Mouse (Mus musculus) forebrain, embryonic 13.5 days (tissue): ENCODE results near the gene Sfmbt1. TPM values are rescaled to one million over a fixed set of nuclear protein-coding genes. Genes with fewer than 3 reads are reported as not detected.
"Not testable (repeated sequence)": the region's sequence is repeated elsewhere in the genome, so short reads cannot be mapped to it uniquely, and the experiment has no call there.

Experiments used
- ATAC-seq: fragments of 200-750 bp; cut with Nextera tagmentation; 2 replicates; pipeline ENCODE4 v1.8.0; 2017
- H3K27ac ChIP-seq: fragments of 300-500 bp; sonication (generic); 2 replicates; pipeline ENCODE4 v1.5.1; 2015; ENCODE audit warnings: inconsistent platforms, mild to moderate bottlenecking, moderate library complexity
- H3K27me3 ChIP-seq: fragments of 300-500 bp; sonication (generic); 2 replicates; pipeline ENCODE4 v1.6.1; 2015; ENCODE audit warnings: mild to moderate bottlenecking, inconsistent platforms
- H3K36me3 ChIP-seq: fragments of 300-500 bp; sonication (generic); 2 replicates; pipeline ENCODE4 v1.6.1; 2015; ENCODE audit warnings: mild to moderate bottlenecking, inconsistent platforms; ENCODE audit not compliant: poor library complexity, severe bottlenecking
- H3K4me1 ChIP-seq: fragments of 300-500 bp; sonication (generic); 2 replicates; pipeline ENCODE4 v1.6.1; 2015; ENCODE audit warnings: inconsistent platforms
- H3K4me2 ChIP-seq: fragments of 300-500 bp; sonication (generic); 2 replicates; pipeline ENCODE4 v1.6.1; 2015; ENCODE audit warnings: inconsistent platforms, mild to moderate bottlenecking, moderate library complexity
- H3K4me3 ChIP-seq: fragments of 300-500 bp; sonication (generic); 2 replicates; pipeline ENCODE4 v1.5.1; 2015; ENCODE audit warnings: mild to moderate bottlenecking, inconsistent platforms
- H3K9ac ChIP-seq: fragments of 300-500 bp; sonication (generic); 2 replicates; pipeline ENCODE4 v1.6.1; 2015; ENCODE audit warnings: mild to moderate bottlenecking, inconsistent platforms
- H3K9me3 ChIP-seq: fragments of 300-500 bp; sonication (generic); replicated peaks from 2 replicates; pipeline ENCODE4 v1.6.1; 2016; ENCODE audit warnings: inconsistent platforms
- WGBS: fragments of 180-500 bp; shearing (Covaris S2); methylation state at CpG from one replicate; pipeline ENCODE4 v1.1.7; 2015; 5-methylcytosine and 5-hydroxymethylcytosine counted together
- polyA plus RNA-seq: library from polyadenylated mRNA; unstranded; fragments of >200 nt; fragmentation: Nextera tagmentation; extraction: Ambion mirVana; gene quantifications from 2 replicates; pipeline ENCODE4 v1.2.1, GENCODE M21; 2015

Sfmbt1 gene
- polyA plus RNA-seq, 1 experiment from 2014 or later, result 23.5 TPM

DNA sequence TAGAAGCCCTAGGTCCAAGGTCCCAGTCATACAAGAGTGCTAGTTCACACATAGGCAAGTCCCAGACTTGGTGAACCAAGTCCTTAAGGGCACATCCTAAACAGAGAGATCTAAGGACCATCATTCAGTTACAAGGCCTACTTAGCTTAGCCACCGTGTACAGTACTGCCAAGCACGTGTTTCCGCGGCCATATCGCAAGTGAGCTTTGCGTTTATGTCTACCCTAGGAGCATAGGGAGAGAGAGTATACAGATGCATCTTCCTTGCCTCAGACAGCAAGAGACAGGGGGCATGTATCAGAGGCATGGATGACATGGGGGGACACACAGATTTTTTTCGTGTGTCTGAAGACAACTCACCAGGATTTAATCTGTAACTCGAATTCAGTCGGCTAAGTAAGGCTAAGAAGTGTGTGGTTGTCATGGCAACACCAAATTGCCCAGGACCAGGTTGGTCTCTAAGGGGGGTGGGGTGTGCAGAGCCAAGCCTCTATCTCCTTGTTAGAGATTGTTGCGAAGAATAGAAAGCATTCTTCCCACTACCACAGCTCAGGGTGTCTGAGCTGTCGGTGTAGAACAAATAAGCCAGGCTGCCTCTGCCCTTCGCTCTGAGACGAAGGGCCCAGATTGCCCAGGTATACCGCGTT is 17.1 kb upstream of the Sfmbt1 start:
- Histone ChIP-seq H3K27ac (0 out of 2 replicates have a peak overlapping the region, but pooled peaks have one; percentile 10), H3K9ac (no peak overlapping the region), H3K4me2 (no peak overlapping the region), H3K4me3 (no peak overlapping the region), H3K4me1 (peaks cover 19% of the 10 kb centered on the region; the same call in 1 of the 2 replicates), H3K27me3 (no peaks in the 10 kb centered on the region), H3K9me3 (no peaks in the 10 kb centered on the region), H3K36me3 (no peaks in the 10 kb centered on the region)
- peak; percentile 41; the same call in 1 of the 2 replicates for ATAC-seq
- WGBS, result 63% methylated on average over 15 of the region's 15 CpGs

DNA sequence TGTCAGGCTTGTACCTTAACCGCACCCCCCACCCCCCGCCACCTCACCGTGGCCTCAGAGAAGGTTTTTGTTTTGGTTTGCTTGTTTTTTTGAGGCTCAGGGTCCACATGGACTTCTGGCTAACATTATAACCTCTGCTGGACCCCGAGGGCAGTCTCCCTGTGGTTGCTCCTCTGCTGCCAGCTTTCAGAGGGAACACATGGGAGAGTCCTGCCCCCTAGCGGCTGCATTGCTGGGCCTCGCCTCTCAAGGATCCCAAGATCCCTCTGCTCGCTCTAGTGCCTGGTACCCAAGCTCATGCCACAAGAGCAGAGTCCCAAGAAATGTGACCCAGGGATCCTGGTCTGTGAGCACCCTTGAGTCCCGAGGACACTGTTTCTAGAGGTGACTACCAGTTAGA is 15.0 kb upstream of the Sfmbt1 start:
- Histone ChIP-seq H3K9me3 (no peaks in the 10 kb centered on the region), H3K9ac (no peak overlapping the region), H3K4me1 (peaks cover 19% of the 10 kb centered on the region; the same call in 1 of the 2 replicates), H3K36me3 (no peaks in the 10 kb centered on the region), H3K4me3 (no peak overlapping the region), H3K27me3 (no peaks in the 10 kb centered on the region), H3K27ac (no peak overlapping the region), H3K4me2 (no peak overlapping the region)
- no peak for ATAC-seq
- WGBS, result 41% methylated on average over 8 of the region's 8 CpGs

DNA sequence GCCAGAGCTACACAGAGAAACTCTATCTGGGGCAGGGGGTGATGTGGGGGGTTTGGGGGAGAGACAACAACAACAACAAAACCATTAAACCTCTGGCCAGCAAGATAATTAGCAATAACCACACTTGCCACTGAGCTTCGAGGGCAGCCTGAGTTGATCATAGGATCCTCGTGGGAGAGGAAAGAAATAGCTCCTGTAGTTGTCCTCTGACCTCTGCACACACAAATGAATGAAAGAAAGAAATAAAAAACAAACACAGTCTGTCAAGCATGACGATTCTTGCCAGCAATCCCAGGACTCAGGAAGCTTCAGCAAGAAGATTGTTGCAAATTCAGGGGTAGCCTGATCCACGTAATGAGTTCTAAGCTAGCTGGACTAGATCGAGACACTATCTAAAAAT is 12.1 kb upstream of the Sfmbt1 start:
- no peak overlapping the region for H3K9ac ChIP-seq
- H3K36me3 ChIP-seq, result no peaks in the 10 kb centered on the region
- H3K4me1 ChIP-seq, result peaks cover 7% of the 10 kb centered on the region; the same call in 1 of the 2 replicates
- H3K4me2 ChIP-seq, result no peak overlapping the region
- no peaks in the 10 kb centered on the region for H3K9me3 ChIP-seq
- ATAC-seq, result no peak
- no peaks in the 10 kb centered on the region for H3K27me3 ChIP-seq
- 59% methylated on average over 5 of the region's 5 CpGs for WGBS
- no peak overlapping the region for H3K4me3 ChIP-seq
- H3K27ac ChIP-seq, result no peak overlapping the region

DNA sequence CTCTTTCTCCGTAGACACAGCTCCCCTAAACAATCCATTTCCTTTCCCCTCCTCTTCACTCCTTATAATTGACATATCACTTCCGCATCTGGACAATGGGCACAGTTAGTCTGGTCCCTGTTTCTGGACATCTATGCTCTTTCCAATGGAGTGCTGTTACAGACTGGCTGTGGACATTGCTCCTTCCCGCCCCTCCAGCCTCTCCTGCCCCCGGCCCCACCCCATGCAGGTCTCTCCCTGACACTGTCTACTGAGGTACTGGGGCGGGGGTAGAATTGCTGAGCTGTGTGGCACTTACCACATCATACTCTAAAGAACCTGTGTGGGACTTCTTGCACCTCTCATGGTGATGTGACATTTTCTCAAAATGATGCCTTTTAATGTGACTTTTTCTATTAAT is 11.6 kb upstream of the Sfmbt1 start:
- H3K4me3 ChIP-seq, result no peak overlapping the region
- H3K4me2 ChIP-seq, result no peak overlapping the region
- no peaks in the 10 kb centered on the region for H3K27me3 ChIP-seq
- 85% methylated on average over 5 of the region's 5 CpGs for WGBS
- H3K27ac ChIP-seq, result no peak overlapping the region
- no peaks in the 10 kb centered on the region for H3K36me3 ChIP-seq
- no peak overlapping the region for H3K9ac ChIP-seq
- ATAC-seq, result no peak
- H3K9me3 ChIP-seq, result no peaks in the 10 kb centered on the region
- 0 out of 2 replicates have a peak, but pooled peaks cover 2% of the 10 kb centered on the region for H3K4me1 ChIP-seq

DNA sequence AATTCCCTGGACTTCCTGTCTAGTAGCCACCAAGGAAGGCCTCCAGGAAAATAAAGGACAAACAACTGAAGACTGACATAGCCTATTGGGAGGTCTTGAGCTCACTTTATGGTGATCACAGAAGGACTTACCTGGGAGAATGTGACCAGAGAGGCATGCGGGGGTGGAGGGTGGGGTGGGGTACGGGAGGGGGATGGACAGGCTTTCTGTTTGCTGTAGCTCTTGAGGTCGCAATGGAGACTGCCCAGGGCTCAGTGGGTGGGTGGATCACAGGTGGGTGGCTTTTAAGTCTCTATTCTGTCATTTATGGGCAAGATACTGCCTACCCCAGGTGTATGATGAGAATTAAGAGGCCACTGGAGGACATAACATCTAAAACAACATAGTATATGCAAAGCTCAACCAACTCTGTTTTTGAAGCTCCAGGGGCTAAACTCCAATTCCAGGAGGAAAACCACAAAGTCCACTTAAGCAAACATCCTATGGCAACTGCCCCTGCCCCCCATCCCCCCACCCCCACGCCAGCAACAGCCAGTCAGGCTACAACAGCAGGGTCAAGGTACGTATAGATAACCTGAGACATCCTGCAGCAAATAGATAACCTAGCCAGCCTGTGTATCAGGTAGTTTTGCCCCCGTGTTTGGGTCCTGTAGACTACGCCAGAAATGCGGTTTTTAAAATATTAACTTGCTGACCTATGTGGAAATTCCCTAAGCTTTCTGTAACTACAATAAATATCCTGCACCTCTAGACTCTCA is 10.4 kb upstream of the Sfmbt1 start:
- WGBS, result 90% methylated on average over 8 of the region's 8 CpGs

DNA sequence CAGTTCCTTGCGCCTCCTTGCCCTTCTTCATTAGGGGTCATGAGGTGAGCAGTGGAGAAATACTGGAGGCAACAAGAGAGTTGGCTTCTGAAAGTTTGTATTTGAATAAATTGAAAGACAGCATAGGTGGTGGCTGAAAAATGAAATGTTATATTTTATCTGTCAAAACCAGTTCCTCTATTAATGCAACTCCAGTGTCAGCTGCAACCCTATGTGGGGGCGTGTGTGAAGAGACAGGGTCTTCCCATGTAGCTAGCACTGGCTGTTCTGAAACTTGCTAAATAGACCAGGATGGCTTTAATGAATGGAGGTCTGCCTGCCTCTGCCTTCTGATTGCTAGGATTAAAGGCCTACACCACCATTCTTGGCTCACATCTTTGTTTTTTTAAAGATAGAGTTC is 2.8 kb upstream of the Sfmbt1 start:
- H3K4me1 ChIP-seq, result peaks cover 9% of the 10 kb centered on the region
- ATAC-seq, result no peak
- H3K27ac ChIP-seq, result no peak overlapping the region
- H3K9ac ChIP-seq, result no peak overlapping the region
- H3K36me3 ChIP-seq, result no peaks in the 10 kb centered on the region
- H3K27me3 ChIP-seq, result 0 out of 2 replicates have a peak, but pooled peaks cover 6% of the 10 kb centered on the region
- H3K4me3 ChIP-seq, result no peak overlapping the region
- H3K4me2 ChIP-seq, result no peak overlapping the region
- no peaks in the 10 kb centered on the region for H3K9me3 ChIP-seq
- 95% methylated on average over 2 of the region's 2 CpGs for WGBS

More for the DNA sequence above, 10.4 kb upstream of the Sfmbt1 start:
- Histone ChIP-seq H3K9me3 (no peaks in the 10 kb centered on the region), H3K4me2 (no peak overlapping the region), H3K27ac (no peak overlapping the region), H3K9ac (no peak overlapping the region), H3K27me3 (no peaks in the 10 kb centered on the region), H3K4me1 (no peaks in the 10 kb centered on the region), H3K4me3 (no peak overlapping the region), H3K36me3 (no peaks in the 10 kb centered on the region)
- no peak for ATAC-seq

DNA sequence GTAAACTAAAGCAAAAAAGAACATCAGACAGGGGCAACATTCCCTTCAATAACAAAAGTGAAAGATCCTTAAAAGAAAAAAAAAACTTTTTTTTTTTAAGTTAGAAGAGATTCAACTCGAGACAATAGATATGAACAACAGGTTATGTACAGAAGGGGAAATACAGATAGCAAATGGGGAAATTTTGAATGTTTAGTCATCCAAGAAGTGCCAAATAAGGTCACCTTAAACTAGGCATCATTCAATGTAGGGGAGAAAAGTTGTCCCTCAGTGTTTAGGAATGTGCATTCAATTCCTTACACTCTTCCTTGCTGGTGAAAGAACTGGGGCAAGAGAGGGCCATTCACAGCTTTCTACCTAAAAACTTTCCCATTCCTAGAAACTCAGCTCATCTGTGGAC is 880 bp upstream of the Sfmbt1 start:
- no peak overlapping the region for H3K9ac ChIP-seq
- no peak overlapping the region for H3K4me2 ChIP-seq
- no peaks in the 10 kb centered on the region for H3K9me3 ChIP-seq
- H3K27ac ChIP-seq, result no peak overlapping the region
- no peaks in the 10 kb centered on the region for H3K36me3 ChIP-seq
- H3K4me1 ChIP-seq, result peaks cover 18% of the 10 kb centered on the region
- 89% methylated on average over 1 of the region's 1 CpGs for WGBS
- H3K27me3 ChIP-seq, result 0 out of 2 replicates have a peak, but pooled peaks cover 6% of the 10 kb centered on the region
- no peak for ATAC-seq
- H3K4me3 ChIP-seq, result no peak overlapping the region

DNA sequence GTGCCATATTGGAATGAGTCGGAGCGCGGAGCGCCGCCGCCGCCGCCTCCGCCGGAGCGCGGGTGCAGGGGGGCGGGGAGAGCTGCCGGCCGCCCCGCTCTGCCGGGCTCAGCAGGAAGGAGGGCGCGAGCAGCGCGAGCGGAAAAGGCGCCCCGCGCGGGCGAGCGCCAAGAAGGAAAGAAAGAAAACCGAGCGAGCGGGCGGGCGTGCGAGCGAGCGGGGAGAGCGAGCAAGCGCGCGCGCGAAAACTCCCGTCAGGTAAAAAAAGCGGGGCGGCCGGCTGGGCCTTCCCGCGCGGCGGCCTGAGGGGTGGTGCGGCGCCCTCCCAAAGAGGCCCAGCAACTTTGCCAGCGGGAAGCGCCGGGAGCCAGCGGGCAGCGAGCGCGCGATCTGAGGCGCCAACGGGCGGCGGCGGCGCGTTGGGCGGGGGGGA is 985 bp downstream of the Sfmbt1 start:
- Histone ChIP-seq H3K9me3 (no peaks in the 10 kb centered on the region), H3K4me2 (peak overlapping the region; percentile 66), H3K27ac (peak overlapping the region; percentile 95), H3K4me3 (peak overlapping the region; percentile 97), H3K36me3 (no peaks in the 10 kb centered on the region), H3K27me3 (0 out of 2 replicates have a peak, but pooled peaks cover 6% of the 10 kb centered on the region), H3K9ac (peak overlapping the region; percentile 93), H3K4me1 (peaks cover 20% of the 10 kb centered on the region)
- peak; percentile 91 for ATAC-seq
- 0% methylated on average over 54 of the region's 68 CpGs for WGBS

DNA sequence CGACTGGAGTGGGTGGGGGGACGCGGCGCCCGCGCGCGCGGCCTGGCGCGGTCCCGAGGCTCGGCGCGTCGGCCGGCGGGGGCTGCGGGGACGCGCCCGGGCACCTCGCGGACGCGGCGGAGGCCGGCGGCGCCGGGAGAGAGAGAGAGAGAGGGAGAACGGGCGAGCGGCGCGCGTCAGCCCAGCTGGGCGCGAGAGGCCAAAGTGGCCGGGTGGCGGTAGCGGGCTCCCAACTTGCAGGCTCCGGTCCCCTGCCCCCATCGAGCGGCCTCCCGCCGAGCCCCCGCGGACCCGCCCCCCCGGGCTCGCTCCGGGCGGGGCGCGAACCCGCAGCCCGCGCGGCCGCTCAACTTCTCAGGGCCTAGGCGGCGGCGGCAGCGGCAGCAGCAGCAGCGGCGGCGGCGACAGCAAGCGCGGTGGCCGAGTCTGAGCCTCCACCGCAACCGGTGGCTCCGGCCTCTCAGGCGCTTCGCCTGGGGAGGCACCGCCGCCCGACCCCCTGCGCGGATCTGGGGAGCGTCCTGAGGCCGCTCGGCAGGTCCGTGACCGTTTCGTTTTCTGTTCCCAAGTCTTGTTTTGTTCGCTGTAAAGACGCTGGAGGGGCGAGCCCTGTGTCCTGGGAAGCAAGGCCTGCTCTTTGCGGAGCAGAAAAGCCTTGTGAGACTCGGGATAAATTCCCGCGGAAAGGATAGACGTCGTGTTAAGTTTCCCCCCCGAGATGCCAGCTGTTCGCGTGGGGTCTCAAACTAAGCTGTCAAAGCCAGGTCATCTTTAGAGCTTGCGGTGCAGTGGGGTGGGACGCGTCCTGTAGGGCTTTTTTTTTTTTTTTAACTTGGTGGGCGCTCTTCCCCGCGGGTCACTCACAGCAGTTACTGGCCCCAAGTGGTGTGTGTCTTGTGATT is 1.7 kb downstream of the Sfmbt1 start:
- Histone ChIP-seq H3K9me3 (no peaks in the 10 kb centered on the region), H3K4me2 (peak overlapping the region; percentile 66), H3K9ac (peak overlapping the region; percentile 93), H3K27me3 (0 out of 2 replicates have a peak, but pooled peaks cover 6% of the 10 kb centered on the region), H3K27ac (peak overlapping the region; percentile 95), H3K4me3 (peak overlapping the region; percentile 97), H3K36me3 (no peaks in the 10 kb centered on the region), H3K4me1 (peaks cover 20% of the 10 kb centered on the region)
- WGBS, result under 1% methylated on average over 68 of the region's 106 CpGs
- ATAC-seq, result peak; percentile 64

DNA sequence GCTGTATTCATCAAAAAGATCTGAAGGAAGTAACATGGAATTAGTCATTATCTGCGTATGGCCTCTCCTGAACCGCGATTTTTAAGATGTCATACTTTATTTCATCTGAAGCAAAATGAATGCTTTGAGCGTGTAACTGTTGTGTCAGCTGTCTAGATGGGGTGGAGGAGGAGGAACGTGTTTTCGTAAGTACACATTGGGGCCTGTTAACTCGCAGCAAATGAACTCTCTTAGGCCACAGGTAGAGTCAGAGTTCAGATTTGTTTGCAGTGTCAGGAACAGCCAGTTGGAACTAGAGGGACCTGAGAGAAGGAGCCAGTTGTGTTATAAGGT is 2.3 kb downstream of the Sfmbt1 start:
- H3K9ac ChIP-seq, result peak overlapping the region; percentile 93
- peak overlapping the region; percentile 66 for H3K4me2 ChIP-seq
- H3K4me1 ChIP-seq, result peaks cover 20% of the 10 kb centered on the region
- WGBS, result 3% methylated on average over 7 of the region's 7 CpGs
- no peaks in the 10 kb centered on the region for H3K9me3 ChIP-seq
- no peak overlapping the region for H3K27ac ChIP-seq
- H3K27me3 ChIP-seq, result 0 out of 2 replicates have a peak, but pooled peaks cover 6% of the 10 kb centered on the region
- H3K36me3 ChIP-seq, result no peaks in the 10 kb centered on the region
- no peak for ATAC-seq
- H3K4me3 ChIP-seq, result peak overlapping the region; percentile 97

DNA sequence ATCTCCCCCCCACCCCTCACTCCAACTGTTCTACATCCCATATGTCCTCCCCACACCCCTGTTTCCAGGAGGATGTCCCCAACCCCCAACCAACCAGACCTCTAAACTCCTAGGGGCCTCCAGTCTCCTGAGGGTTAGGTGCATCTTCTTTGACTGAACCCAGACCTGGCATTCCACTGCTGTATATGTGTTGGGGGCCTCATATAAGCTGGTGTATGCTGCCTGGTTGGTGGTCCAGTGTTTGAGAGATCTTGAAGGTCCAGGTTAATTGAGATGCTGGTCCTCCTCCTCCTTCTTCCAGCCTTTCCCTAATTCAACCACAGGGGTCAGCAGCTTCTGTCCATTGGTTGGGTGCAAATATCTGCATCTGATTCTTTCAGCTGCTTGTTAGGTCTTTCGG is 4.0 kb downstream of the Sfmbt1 start:
- not testable (repeated sequence) for H3K27me3 ChIP-seq, H3K9ac ChIP-seq, H3K4me3 ChIP-seq, H3K27ac ChIP-seq, ATAC-seq, H3K36me3 ChIP-seq, H3K9me3 ChIP-seq, H3K4me2 ChIP-seq
- peaks cover 20% of the 10 kb centered on the region for H3K4me1 ChIP-seq
- WGBS, result 100% methylated on average over 1 of the region's 1 CpGs

DNA sequence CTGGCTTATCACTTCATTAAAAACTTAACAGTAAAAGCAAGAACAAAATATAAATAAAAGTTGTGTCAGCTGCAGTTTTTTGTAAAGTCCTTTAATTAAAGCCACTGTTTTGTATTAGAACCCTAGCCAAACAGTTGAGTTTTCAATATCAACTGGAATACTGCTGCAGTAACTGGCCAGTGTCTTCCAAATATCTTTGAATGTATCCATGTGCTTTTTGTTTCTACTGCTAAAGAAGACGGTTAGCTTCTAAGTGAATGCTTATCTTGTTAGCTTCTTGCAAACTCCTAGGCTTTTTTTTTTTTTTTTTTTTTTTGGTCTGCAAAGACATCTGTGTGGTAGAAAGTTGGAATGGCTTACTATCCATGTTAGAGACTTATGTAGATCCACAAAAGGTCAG is 4.9 kb downstream of the Sfmbt1 start:
- Histone ChIP-seq H3K4me2 (no peak overlapping the region), H3K27ac (no peak overlapping the region), H3K4me1 (peaks cover 20% of the 10 kb centered on the region), H3K4me3 (no peak overlapping the region), H3K27me3 (0 out of 2 replicates have a peak, but pooled peaks cover 4% of the 10 kb centered on the region), H3K9me3 (no peaks in the 10 kb centered on the region), H3K36me3 (no peaks in the 10 kb centered on the region), H3K9ac (no peak overlapping the region)
- 84% methylated on average over 1 of the region's 1 CpGs for WGBS
- no peak for ATAC-seq
